Mouse (Mus musculus) heart, postnatal 14 days (tissue): Measurements from ENCODE around the gene Trib3. TPM values are rescaled to one million over a fixed set of nuclear protein-coding genes. Genes with fewer than 3 reads are reported as not detected.
A peak's percentile ranks its signal among the peaks of the same experiment; 100 is the strongest.
"Not testable (repeated sequence)": the region's sequence is repeated elsewhere in the genome, so short reads cannot be mapped to it uniquely, and the experiment has no call there.

Source experiments
- DNase-seq, 2 experiments: peaks; one replicate each; pipeline ENCODE4 v3.0.0; 2021 to 2022
- intact Hi-C: fragments of 180-260 bp; cut with DNase I; formaldehyde crosslinking; loops from one replicate; pipeline ENCODE4 v1.15.1; 2025
- total RNA-seq, 2 experiments: library from RNA; stranded (reverse); gene quantifications; 2 replicates each; pipeline ENCODE4 v1.2.3; 2021

The Trib3 gene
- total RNA-seq, 2 experiments from 2014 or later = 3.2 to 3.4 TPM

DNA sequence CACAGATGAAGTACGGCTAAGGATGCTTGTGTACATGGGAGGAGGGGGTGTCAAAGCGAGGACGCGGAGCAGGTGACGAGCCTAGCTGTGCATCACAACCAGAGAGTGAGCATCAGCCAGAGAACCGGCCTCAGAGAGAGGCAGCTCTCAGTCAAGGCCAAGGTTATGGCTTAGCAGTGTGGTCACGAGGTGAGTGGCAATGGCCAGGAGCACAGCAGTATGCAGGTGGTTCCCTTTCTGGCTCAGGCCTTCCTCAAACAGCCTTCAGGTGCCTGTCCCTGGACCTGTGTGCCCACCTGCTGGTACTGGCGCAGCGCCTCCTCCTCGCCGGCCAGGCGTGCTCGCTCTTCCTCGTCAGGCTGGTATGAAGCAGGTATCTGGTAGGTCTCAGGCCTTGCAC lies 19.9 kb downstream of the Trib3 start:
- DNase-seq = no peak
- intact Hi-C loops = no loop called here

DNA sequence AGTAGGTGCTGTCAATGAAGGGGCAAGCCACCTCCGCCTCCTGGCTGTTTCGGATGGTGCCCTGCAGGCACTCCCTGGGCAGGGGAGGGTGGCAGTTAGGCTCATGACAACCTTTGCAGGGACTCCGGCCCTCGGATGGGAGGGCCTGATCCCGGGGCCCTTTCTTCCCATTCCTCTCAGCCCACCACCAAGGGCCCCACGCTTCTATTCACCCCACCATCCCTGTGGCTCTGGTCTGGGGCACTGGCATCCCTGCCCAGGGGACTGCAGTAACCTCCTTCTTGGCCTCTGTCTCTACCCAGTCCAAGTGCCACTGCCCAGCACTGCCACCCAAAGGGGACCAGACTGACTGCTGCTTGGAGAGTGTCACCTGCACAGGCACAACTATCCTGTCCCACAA lies 21.6 kb downstream of the Trib3 start:
- intact Hi-C loops = no loop called here
- DNase-seq = no peak

DNA sequence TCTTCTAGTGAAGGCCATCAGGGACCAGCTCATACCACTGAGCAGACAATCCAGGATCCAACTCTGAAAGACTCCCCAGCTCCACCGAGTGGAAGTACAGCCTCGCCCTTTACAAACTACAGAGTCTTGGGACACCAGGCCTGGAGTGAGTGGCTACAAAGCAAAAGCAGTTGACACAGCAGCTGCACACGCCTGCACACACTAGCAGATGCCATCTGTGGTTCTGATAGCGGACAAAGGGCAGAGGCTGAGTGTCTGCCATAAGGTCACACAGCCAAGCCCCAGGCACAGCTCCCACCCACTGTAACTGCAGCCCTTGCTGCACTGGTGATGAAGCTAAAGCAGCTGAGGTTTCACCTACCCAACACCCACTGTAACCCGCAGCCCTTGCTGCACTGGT lies 22.3 kb downstream of the Trib3 start:
- no peak for DNase-seq
- intact Hi-C loops = no loop called here

- intact Hi-C loops = no loop called here
- peak in 1 of 2 experiments; percentile 32 for DNase-seq
Observed at GRCm38 (mm10) chr2:152317054-152317453, 26.8 kb downstream of the Trib3 start.

DNA sequence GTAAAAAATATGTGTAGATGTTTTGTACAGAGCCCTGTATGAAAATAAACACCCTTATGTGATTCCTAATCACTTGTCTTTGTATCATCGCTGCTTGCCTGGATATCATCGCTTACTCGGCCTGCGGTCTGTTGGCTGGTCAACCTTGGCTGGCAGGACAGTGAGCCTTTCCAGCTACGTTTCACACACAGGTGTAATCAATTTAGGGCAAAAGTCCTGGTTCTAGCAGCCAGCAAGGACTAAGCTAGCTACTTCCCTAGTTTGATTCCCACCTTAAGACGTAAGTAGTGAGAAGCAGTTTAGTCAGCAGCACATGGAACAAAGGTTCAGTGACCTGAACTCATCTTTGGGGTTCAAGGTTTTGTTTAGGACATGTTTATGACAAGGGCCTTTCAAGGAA lies 29.9 kb downstream of the Trib3 start:
- intact Hi-C loops = no loop called here

DNA sequence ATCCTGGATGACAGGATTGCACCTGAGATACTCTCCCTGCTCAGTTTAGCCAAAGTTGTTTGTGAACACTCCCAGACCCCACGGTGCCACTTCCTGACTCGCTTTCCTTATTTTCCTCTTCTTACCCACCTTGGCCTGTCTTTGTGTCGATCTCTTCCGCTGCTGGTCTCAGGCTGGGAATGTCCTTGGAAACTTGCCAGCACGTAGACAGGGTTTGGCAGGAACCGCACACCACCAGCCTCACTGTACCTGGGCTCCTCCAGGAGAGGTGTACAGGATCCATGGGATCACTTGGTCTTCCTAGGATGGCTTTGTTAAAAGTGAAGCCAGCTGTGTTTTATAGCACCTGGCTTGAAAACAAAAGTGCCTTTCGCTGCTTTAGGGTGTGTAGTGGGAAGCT lies 30.8 kb downstream of the Trib3 start:
- no peak for DNase-seq

More for the DNA sequence above, 29.9 kb downstream of the Trib3 start:
- no peak for DNase-seq

GRCm38 (mm10) chr2:152307186-152307585 lies 36.6 kb downstream of the Trib3 start:
- DNase-seq = no peak
- intact Hi-C loops = no loop called here

More for the DNA sequence above, 30.8 kb downstream of the Trib3 start:
- intact Hi-C loops = no loop called here

- intact Hi-C loops = no loop called here
Observed at GRCm38 (mm10) chr2:152305480-152305879, 38.4 kb downstream of the Trib3 start.

GRCm38 (mm10) chr2:152303781-152304180 lies 40.1 kb downstream of the Trib3 start:
- intact Hi-C loops = no loop called here

More at GRCm38 (mm10) chr2:152305480-152305879, 38.4 kb downstream of the Trib3 start:
- no peak for DNase-seq

GRCm38 (mm10) chr2:152302862-152303261 lies 41.0 kb downstream of the Trib3 start:
- DNase-seq = no peak
- intact Hi-C loops = no loop called here

More at GRCm38 (mm10) chr2:152303781-152304180, 40.1 kb downstream of the Trib3 start:
- DNase-seq = no peak

DNA sequence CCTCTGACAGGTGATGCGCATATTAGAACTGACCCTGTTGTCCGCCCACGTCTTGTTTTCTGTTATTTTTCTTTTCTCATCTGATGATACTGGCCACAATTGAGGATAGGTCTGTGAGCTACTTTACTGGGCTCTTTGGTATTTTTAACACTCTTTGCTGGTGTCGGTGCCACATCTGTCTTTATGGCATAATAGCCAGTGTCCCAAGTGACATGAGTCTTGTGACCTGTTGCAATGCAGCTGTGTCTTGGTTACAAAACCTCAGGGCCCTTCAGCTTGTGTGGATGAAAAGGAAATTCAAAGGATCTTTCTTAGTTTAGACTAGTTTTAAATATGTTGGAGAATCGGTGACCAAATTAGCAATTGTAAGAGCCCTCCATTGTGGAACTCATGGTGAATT lies 49.3 kb downstream of the Trib3 start:
- DNase-seq = no peak
- intact Hi-C loops = no loop called here

DNA sequence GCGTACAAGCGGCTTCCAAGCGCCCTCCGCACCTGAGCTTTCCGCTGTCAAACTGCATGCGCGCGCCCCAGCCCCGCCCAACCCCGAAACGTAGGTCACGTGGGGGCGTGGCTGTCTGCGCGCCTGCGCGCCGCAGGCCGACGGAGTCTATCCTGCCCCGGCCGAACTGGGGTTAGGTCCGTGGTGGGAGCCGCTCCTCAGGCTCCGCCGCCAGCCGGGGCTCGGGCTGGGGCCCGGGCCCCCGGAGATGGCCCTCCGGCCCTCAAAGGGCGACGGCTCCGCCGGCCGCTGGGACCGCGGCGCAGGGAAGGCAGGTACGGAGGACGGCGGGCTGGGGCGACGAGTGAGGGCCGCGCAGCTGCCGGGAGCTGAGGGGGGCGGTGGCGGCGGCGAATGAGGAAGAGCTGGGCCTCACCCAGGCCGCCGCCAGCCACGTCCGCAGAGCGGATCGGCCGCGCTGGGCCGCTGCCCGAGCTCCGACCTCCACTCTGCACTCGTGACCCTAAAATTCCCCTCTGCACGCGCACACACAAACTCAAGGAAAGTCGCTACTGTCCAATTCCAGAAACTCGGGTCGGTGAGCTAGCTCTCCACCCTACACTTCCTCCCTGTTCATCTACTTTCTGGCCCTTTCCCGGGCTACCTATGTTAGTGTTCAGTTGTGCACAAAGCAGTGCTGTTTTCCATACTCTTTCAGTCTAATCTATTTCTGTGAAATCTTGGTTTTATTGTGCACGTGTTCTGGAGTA lies 49.9 kb downstream of the Trib3 start, which contains the start of gene Tbc1d20:
Gene Tbc1d20, plus strand, starts transcription at position 102 of the 749 bp plus-strand sequence.
- peak; percentile 90 to 92 for DNase-seq
- intact Hi-C loops = no loop called here

GRCm38 (mm10) chr2:152293179-152293726 lies 50.6 kb downstream of the Trib3 start:
- intact Hi-C loops = no loop called here
- DNase-seq = no peak

GRCm38 (mm10) chr2:152292475-152292874 lies 51.4 kb downstream of the Trib3 start:
- DNase-seq = no peak
- intact Hi-C loops = no loop called here

GRCm38 (mm10) chr2:152289623-152290022 lies 54.2 kb downstream of the Trib3 start:
- DNase-seq, intact Hi-C loops: not testable (repeated sequence)

GRCm38 (mm10) chr2:152288046-152288445 lies 55.8 kb downstream of the Trib3 start:
- DNase-seq = no peak
- intact Hi-C loops = no loop called here

DNA sequence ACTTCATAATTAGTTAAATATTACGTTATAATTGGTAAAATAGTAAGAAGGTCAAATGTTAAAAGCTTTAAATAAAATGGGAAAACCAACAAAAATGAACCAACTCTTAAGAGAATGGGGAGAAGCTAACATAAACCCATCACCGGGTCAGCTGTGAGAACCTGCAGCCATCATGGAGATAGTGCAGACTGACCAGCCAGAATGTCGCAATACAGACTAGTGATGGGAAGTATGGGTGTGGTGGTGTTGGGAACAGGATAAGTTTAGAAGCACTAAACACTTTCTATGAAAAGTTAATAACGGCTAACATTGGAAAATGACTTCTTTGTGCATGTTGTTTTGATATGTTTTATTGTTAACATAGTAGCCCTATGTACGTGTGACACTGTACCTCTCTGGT lies 56.3 kb downstream of the Trib3 start:
- intact Hi-C loops = no loop called here
- DNase-seq = no peak

Other genes with a start within 250 kb of the Trib3 start
- gene Srxn1, start 238.5 kb downstream of the Trib3 start, total RNA-seq = 10 to 100 TPM in 1 of 2 experiments, 1 to 10 TPM in 1; 9.8 to 11.9 TPM
- 10 to 100 TPM; 40.0 to 43.0 TPM for gene Tcf15, start 200.5 kb downstream of the Trib3 start, total RNA-seq
- gene Csnk2a1, start 117.2 kb downstream of the Trib3 start, total RNA-seq = 100 to 1,000 TPM in 1 of 2 experiments, 10 to 100 TPM in 1; 98.1 to 101 TPM
- 10 to 100 TPM; 47.5 to 52.1 TPM for gene Tbc1d20, start 50.2 kb downstream of the Trib3 start, total RNA-seq
- gene Rbck1, start 11.4 kb downstream of the Trib3 start, total RNA-seq = 10 to 100 TPM; 69.1 to 71.2 TPM
- gene Nrsn2, start 32.6 kb upstream of the Trib3 start, total RNA-seq = not detected
- gene Sox12, start 54.0 kb upstream of the Trib3 start, total RNA-seq = 10 to 100 TPM; 14.4 to 15.5 TPM
- gene Zcchc3, start 71.0 kb upstream of the Trib3 start, total RNA-seq = 10 to 100 TPM; 12.0 TPM
- 1 to 10 TPM; 2.6 to 2.7 TPM for gene 6820408C15Rik, start 71.6 kb upstream of the Trib3 start, total RNA-seq
- not detected for gene Defb23, start 120.6 kb upstream of the Trib3 start, total RNA-seq
- gene Defb20, start 133.0 kb upstream of the Trib3 start, total RNA-seq = not detected
- gene Defb22, start 146.1 kb upstream of the Trib3 start, total RNA-seq = not detected
- gene Defb26, start 167.7 kb upstream of the Trib3 start, total RNA-seq = not detected
- gene Defb28, start 174.2 kb upstream of the Trib3 start, total RNA-seq = not detected
- not detected for gene Defb29, start 196.1 kb upstream of the Trib3 start, total RNA-seq
- not detected for gene Gm17416, start 225.3 kb upstream of the Trib3 start, total RNA-seq
- gene Defb21, start 228.7 kb upstream of the Trib3 start, total RNA-seq = not detected
- not detected for gene Defb19, start 236.3 kb upstream of the Trib3 start, total RNA-seq